Mouse (Mus musculus): Measurements from ENCODE around the gene Zic1. TPM values are rescaled to one million over a fixed set of nuclear protein-coding genes. Genes with fewer than 3 reads are reported as not detected.

Gene Zic1
- polyA plus RNA-seq (2014; fragmentation: Illumina TruSeq; extraction: RNeasy Lipid Tissue Mini Kit (QIAGEN cat#74804); ENCODE audit: low read depth, low replicate concordance), result not detected

GRCm38 (mm10) chr9:91365664-91366063 is at the start of gene Zic1:
Gene Zic1 (minus strand): TSS chr9:91365810.

GRCm38 (mm10) chr9:91361856-91362601 is 3.6 kb downstream of the Zic1 start, which contains the start of gene Zic4:
Gene Zic4 (plus strand): TSS chr9:91362413.

Other genes starting within 250 kb of the Zic1 start
- not detected for gene Zic4, start 3.4 kb downstream of the Zic1 start, polyA plus RNA-seq (2014; fragmentation: Illumina TruSeq; extraction: RNeasy Lipid Tissue Mini Kit (QIAGEN cat#74804); ENCODE audit: low read depth, low replicate concordance)

Measured in heart, adult 10 weeks (tissue).